Mouse (Mus musculus) liver, embryonic 16.5 days (tissue): ENCODE data around the gene Endou. TPM values are rescaled to one million over a fixed set of nuclear protein-coding genes. Genes with fewer than 3 reads are reported as not detected.
A peak's percentile ranks its signal among the peaks of the same experiment; 100 is the strongest.

Experiments
- ATAC-seq: fragments of 200-750 bp; cut with Nextera tagmentation; 2 replicates; pipeline ENCODE4 v1.8.0; 2017; ENCODE audit warnings: low read depth, mild to moderate bottlenecking, moderate number of reproducible peaks, moderate library complexity
- H3K27ac ChIP-seq: fragments of 300-500 bp; sonication (generic); 2 replicates; pipeline ENCODE4 v1.5.1; 2014; ENCODE audit warnings: mild to moderate bottlenecking, low read length
- H3K27me3 ChIP-seq: fragments of 300-500 bp; sonication (generic); 2 replicates; pipeline ENCODE4 v1.6.1; 2014; ENCODE audit warnings: low read depth, low read length, mixed read lengths; ENCODE audit not compliant: control insufficient read depth, insufficient read depth
- H3K36me3 ChIP-seq: fragments of 300-500 bp; sonication (generic); 2 replicates; pipeline ENCODE4 v1.6.1; 2014; ENCODE audit warnings: mild to moderate bottlenecking; ENCODE audit not compliant: control insufficient read depth, insufficient read depth
- H3K4me1 ChIP-seq: fragments of 300-500 bp; sonication (generic); 2 replicates; pipeline ENCODE4 v1.6.1; 2014; ENCODE audit warnings: low read depth, low read length, mixed read lengths; ENCODE audit not compliant: control insufficient read depth
- H3K4me2 ChIP-seq: fragments of 300-500 bp; sonication (generic); 2 replicates; pipeline ENCODE4 v1.6.1; 2014; ENCODE audit warnings: low read depth, low read length, mixed read lengths
- H3K4me3 ChIP-seq: fragments of 300-500 bp; sonication (generic); 2 replicates; pipeline ENCODE4 v1.5.1; 2014; ENCODE audit warnings: low read depth, mild to moderate bottlenecking, low read length
- H3K9ac ChIP-seq: fragments of 300-500 bp; sonication (generic); 2 replicates; pipeline ENCODE4 v1.6.1; 2014; ENCODE audit warnings: low read depth, low read length
- H3K9me3 ChIP-seq: fragments of 300-500 bp; sonication (generic); replicated peaks from 2 replicates; pipeline ENCODE4 v1.6.1; 2016; ENCODE audit warnings: low read length; ENCODE audit not compliant: control insufficient read depth
- WGBS: fragments of 180-500 bp; shearing (Covaris S2); extraction: QIAGEN DNeasy Blood & Tissue Kit; methylation state at CpG from one replicate; pipeline ENCODE4 v1.1.7; 2014; ENCODE audit not compliant: insufficient replicate concordance; 5-methylcytosine and 5-hydroxymethylcytosine counted together
- polyA plus RNA-seq: library from polyadenylated mRNA; unstranded; fragments of >200 nt; fragmentation: Nextera tagmentation; extraction: Ambion mirVana; gene quantifications from 2 replicates; pipeline ENCODE4 v1.2.1, GENCODE M21; 2015

Endou gene
- polyA plus RNA-seq, 1 experiment from 2014 or later, result 0.21 TPM

GRCm38 (mm10) chr15:97705211-97706050 is 25.7 kb downstream of the Endou start, which contains the start of gene Rpap3:
Gene Rpap3 (minus strand): TSS chr15:97705825.
- peaks cover 12% of the 10 kb centered on the region for H3K4me1 ChIP-seq
- peak within 1 kb of the TSS; percentile 86 for H3K4me2 ChIP-seq
- WGBS, result under 1% methylated on average over 70 of the region's 71 CpGs
- H3K9me3 ChIP-seq, result no peaks in the 10 kb centered on the region
- peak within 1 kb of the TSS; percentile 83 for H3K9ac ChIP-seq
- peaks cover 8% of the 10 kb centered on the region; the same call in 1 of the 2 replicates for H3K36me3 ChIP-seq
- H3K27ac ChIP-seq, result peak within 1 kb of the TSS; percentile 35; the same call in 1 of the 2 replicates
- H3K27me3 ChIP-seq, result no peaks in the 10 kb centered on the region
- ATAC-seq, result peak; percentile 94
- peak within 1 kb of the TSS; percentile 86 for H3K4me3 ChIP-seq

GRCm38 (mm10) chr15:97696616-97697015 is 34.5 kb downstream of the Endou start:
- Histone ChIP-seq H3K4me2 (no peak overlapping the region), H3K27me3 (no peaks in the 10 kb centered on the region), H3K27ac (no peak overlapping the region), H3K36me3 (peaks cover 15% of the 10 kb centered on the region), H3K4me1 (no peaks in the 10 kb centered on the region), H3K4me3 (no peak overlapping the region), H3K9ac (no peak overlapping the region), H3K9me3 (no peaks in the 10 kb centered on the region)
- ATAC-seq, result no peak
- WGBS, result 83% methylated on average over 10 of the region's 10 CpGs

- Histone ChIP-seq H3K27me3 (no peaks in the 10 kb centered on the region), H3K36me3 (peaks cover 10% of the 10 kb centered on the region; the same call in 1 of the 2 replicates), H3K4me2 (no peak overlapping the region), H3K9me3 (no peaks in the 10 kb centered on the region), H3K4me1 (no peaks in the 10 kb centered on the region), H3K9ac (no peak overlapping the region), H3K4me3 (no peak overlapping the region), H3K27ac (no peak overlapping the region)
- WGBS, result 79% methylated on average over 5 of the region's 5 CpGs
- ATAC-seq, result no peak
Observed at GRCm38 (mm10) chr15:97693411-97693810, 37.7 kb downstream of the Endou start.

GRCm38 (mm10) chr15:97684118-97684517 is 47.0 kb downstream of the Endou start:
- Histone ChIP-seq H3K4me3 (no peak overlapping the region), H3K9ac (no peak overlapping the region), H3K4me2 (no peak overlapping the region), H3K27ac (no peak overlapping the region), H3K36me3 (peaks cover 10% of the 10 kb centered on the region), H3K27me3 (no peaks in the 10 kb centered on the region), H3K9me3 (no peaks in the 10 kb centered on the region), H3K4me1 (no peaks in the 10 kb centered on the region)
- no peak for ATAC-seq
- WGBS, result 66% methylated on average over 9 of the region's 9 CpGs

GRCm38 (mm10) chr15:97682053-97682452 is 49.1 kb downstream of the Endou start:
- peak overlapping the region; percentile 16; the same call in 1 of the 2 replicates for H3K4me2 ChIP-seq
- H3K36me3 ChIP-seq, result peaks cover 10% of the 10 kb centered on the region
- no peak overlapping the region for H3K4me3 ChIP-seq
- WGBS, result 64% methylated on average over 8 of the region's 8 CpGs
- H3K9ac ChIP-seq, result no peak overlapping the region
- peak; percentile 69 for ATAC-seq
- no peaks in the 10 kb centered on the region for H3K9me3 ChIP-seq
- no peak overlapping the region for H3K27ac ChIP-seq
- no peaks in the 10 kb centered on the region for H3K27me3 ChIP-seq
- no peaks in the 10 kb centered on the region for H3K4me1 ChIP-seq

- no peak overlapping the region for H3K4me2 ChIP-seq
- H3K4me3 ChIP-seq, result no peak overlapping the region
- 0 out of 2 replicates have a peak, but pooled peaks cover 5% of the 10 kb centered on the region for H3K36me3 ChIP-seq
- 0 out of 2 replicates have a peak, but pooled peaks have one; percentile 17 for ATAC-seq
- H3K27ac ChIP-seq, result no peak overlapping the region
- H3K27me3 ChIP-seq, result no peaks in the 10 kb centered on the region
- H3K9me3 ChIP-seq, result no peaks in the 10 kb centered on the region
- 73% methylated on average over 18 of the region's 18 CpGs for WGBS
- H3K9ac ChIP-seq, result no peak overlapping the region
- H3K4me1 ChIP-seq, result no peaks in the 10 kb centered on the region
Observed at GRCm38 (mm10) chr15:97679991-97680681, 51.0 kb downstream of the Endou start.

GRCm38 (mm10) chr15:97677341-97677740 is 53.8 kb downstream of the Endou start:
- H3K27me3 ChIP-seq, result no peaks in the 10 kb centered on the region
- peaks cover 9% of the 10 kb centered on the region for H3K36me3 ChIP-seq
- no peak overlapping the region for H3K4me3 ChIP-seq
- H3K4me2 ChIP-seq, result no peak overlapping the region
- no peak for ATAC-seq
- no peaks in the 10 kb centered on the region for H3K4me1 ChIP-seq
- WGBS, result 75% methylated on average over 3 of the region's 3 CpGs
- H3K9me3 ChIP-seq, result no peaks in the 10 kb centered on the region
- H3K27ac ChIP-seq, result no peak overlapping the region
- H3K9ac ChIP-seq, result no peak overlapping the region

- Histone ChIP-seq H3K27ac (no peak overlapping the region), H3K4me1 (no peaks in the 10 kb centered on the region), H3K9me3 (no peaks in the 10 kb centered on the region), H3K27me3 (no peaks in the 10 kb centered on the region), H3K4me3 (no peak overlapping the region), H3K4me2 (no peak overlapping the region), H3K36me3 (peaks cover 9% of the 10 kb centered on the region), H3K9ac (no peak overlapping the region)
- ATAC-seq, result no peak
- 82% methylated on average over 13 of the region's 13 CpGs for WGBS
Observed at GRCm38 (mm10) chr15:97675927-97676326, 55.2 kb downstream of the Endou start.

GRCm38 (mm10) chr15:97674423-97674822 is 56.7 kb downstream of the Endou start:
- no peaks in the 10 kb centered on the region for H3K27me3 ChIP-seq
- H3K9ac ChIP-seq, result no peak overlapping the region
- no peaks in the 10 kb centered on the region for H3K4me1 ChIP-seq
- ATAC-seq, result no peak
- no peak overlapping the region for H3K4me3 ChIP-seq
- 82% methylated on average over 4 of the region's 4 CpGs for WGBS
- H3K9me3 ChIP-seq, result no peaks in the 10 kb centered on the region
- no peak overlapping the region for H3K27ac ChIP-seq
- peaks cover 9% of the 10 kb centered on the region for H3K36me3 ChIP-seq
- no peak overlapping the region for H3K4me2 ChIP-seq
